Mouse (Mus musculus): ENCODE data around the gene Agr3. TPM values are rescaled to one million over a fixed set of nuclear protein-coding genes. Genes with fewer than 3 reads are reported as not detected.
A peak's percentile ranks its signal among the peaks of the same experiment; 100 is the strongest.

Agr3 gene
- polyA plus RNA-seq, 1 experiment from 2014 or later, result 1.2 TPM

DNA sequence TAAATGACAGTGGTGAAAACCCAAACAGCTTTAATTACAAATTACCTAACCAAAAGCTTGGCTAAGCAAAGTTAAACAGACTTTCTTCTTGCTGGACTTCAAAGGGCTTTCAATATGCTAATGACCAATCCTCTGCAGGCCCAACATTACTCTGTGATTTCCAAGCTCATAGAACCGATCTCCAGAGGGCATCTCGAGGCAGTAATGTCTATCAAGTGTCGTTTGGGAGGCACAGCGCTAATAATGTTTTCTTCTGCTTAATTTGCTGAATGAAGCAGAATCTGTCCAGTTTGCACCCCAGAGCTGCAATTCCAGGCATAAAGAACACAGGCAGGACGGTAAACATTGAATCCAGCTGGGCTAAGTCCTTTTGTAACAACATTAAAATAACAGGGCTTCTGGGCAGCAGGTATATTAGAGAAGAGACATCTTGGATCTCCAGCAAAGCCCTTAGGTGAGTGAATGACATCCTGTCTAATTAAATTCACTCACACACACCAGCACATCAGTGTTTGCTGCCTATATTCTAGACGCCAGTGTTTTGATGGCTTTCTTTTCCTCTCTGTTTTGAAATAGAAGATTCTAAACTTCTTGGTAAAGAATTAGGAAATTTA, 52.3 kb downstream of the Agr3 start:
- Histone ChIP-seq H3K4me1 (replicated peaks; ENCODE audit: control insufficient read depth, insufficient read depth, low read length) (peaks cover 7% of the 10 kb centered on the region), H3K4me3 (ENCODE audit: low read length) (no peak overlapping the region), H3K36me3 (ENCODE audit: control insufficient read depth, insufficient read depth, low read length) (no peaks in the 10 kb centered on the region), H3K27ac (ENCODE audit: low read length) (no peak overlapping the region), H3K9ac (ENCODE audit: low read length) (no peak overlapping the region), H3K27me3 (ENCODE audit: control insufficient read depth, insufficient read depth, low read depth, low read length) (no peaks in the 10 kb centered on the region), H3K9me3 (ENCODE audit: control insufficient read depth, low read length) (no peaks in the 10 kb centered on the region), H3K4me2 (ENCODE audit: low read depth, low read length) (no peak overlapping the region)
- 42% methylated on average over 6 of the region's 6 CpGs for WGBS
- no peak for ATAC-seq (ENCODE audit: low read depth)

GRCm38 (mm10) chr12:35979625-35980024, 54.2 kb downstream of the Agr3 start:
- Histone ChIP-seq H3K27me3 (ENCODE audit: control insufficient read depth, insufficient read depth, low read depth, low read length) (no peaks in the 10 kb centered on the region), H3K36me3 (ENCODE audit: control insufficient read depth, insufficient read depth, low read length) (no peaks in the 10 kb centered on the region), H3K9ac (ENCODE audit: low read length) (no peak overlapping the region), H3K27ac (ENCODE audit: low read length) (no peak overlapping the region), H3K4me3 (ENCODE audit: low read length) (no peak overlapping the region), H3K4me1 (replicated peaks; ENCODE audit: control insufficient read depth, insufficient read depth, low read length) (peaks cover 7% of the 10 kb centered on the region), H3K4me2 (ENCODE audit: low read depth, low read length) (no peak overlapping the region), H3K9me3 (ENCODE audit: control insufficient read depth, low read length) (no peaks in the 10 kb centered on the region)
- WGBS, result 39% methylated on average over 5 of the region's 5 CpGs
- ATAC-seq (ENCODE audit: low read depth), result no peak

GRCm38 (mm10) chr12:35981732-35982360, 56.4 kb downstream of the Agr3 start:
- H3K4me2 ChIP-seq (ENCODE audit: low read depth, low read length), result no peak overlapping the region
- no peaks in the 10 kb centered on the region for H3K27me3 ChIP-seq (ENCODE audit: control insufficient read depth, insufficient read depth, low read depth, low read length)
- no peaks in the 10 kb centered on the region for H3K36me3 ChIP-seq (ENCODE audit: control insufficient read depth, insufficient read depth, low read length)
- H3K27ac ChIP-seq (ENCODE audit: low read length), result peak overlapping the region; percentile 36; the same call in 1 of the 2 replicates
- H3K4me3 ChIP-seq (ENCODE audit: low read length), result no peak overlapping the region
- no peaks in the 10 kb centered on the region for H3K9me3 ChIP-seq (ENCODE audit: control insufficient read depth, low read length)
- 17% methylated on average over 6 of the region's 6 CpGs for WGBS
- H3K4me1 ChIP-seq (replicated peaks; ENCODE audit: control insufficient read depth, insufficient read depth, low read length), result peaks cover 7% of the 10 kb centered on the region
- peak; percentile 94 for ATAC-seq (ENCODE audit: low read depth)
- no peak overlapping the region for H3K9ac ChIP-seq (ENCODE audit: low read length)

- no peaks in the 10 kb centered on the region for H3K27me3 ChIP-seq (ENCODE audit: control insufficient read depth, insufficient read depth, low read depth, low read length)
- H3K36me3 ChIP-seq (ENCODE audit: control insufficient read depth, insufficient read depth, low read length), result no peaks in the 10 kb centered on the region
- H3K27ac ChIP-seq (ENCODE audit: low read length), result no peak overlapping the region
- no peak overlapping the region for H3K4me3 ChIP-seq (ENCODE audit: low read length)
- H3K9ac ChIP-seq (ENCODE audit: low read length), result no peak overlapping the region
- H3K4me2 ChIP-seq (ENCODE audit: low read depth, low read length), result no peak overlapping the region
- WGBS, result 88% methylated on average over 9 of the region's 9 CpGs
- no peak for ATAC-seq (ENCODE audit: low read depth)
- no peaks in the 10 kb centered on the region for H3K9me3 ChIP-seq (ENCODE audit: control insufficient read depth, low read length)
- peaks cover 7% of the 10 kb centered on the region for H3K4me1 ChIP-seq (replicated peaks; ENCODE audit: control insufficient read depth, insufficient read depth, low read length)
Measured at GRCm38 (mm10) chr12:35983472-35983871, 58.1 kb downstream of the Agr3 start.

GRCm38 (mm10) chr12:35984743-35985142, 59.3 kb downstream of the Agr3 start:
- WGBS, result 89% methylated on average over 5 of the region's 5 CpGs
- no peaks in the 10 kb centered on the region for H3K27me3 ChIP-seq (ENCODE audit: control insufficient read depth, insufficient read depth, low read depth, low read length)
- H3K9me3 ChIP-seq (ENCODE audit: control insufficient read depth, low read length), result no peaks in the 10 kb centered on the region
- no peak for ATAC-seq (ENCODE audit: low read depth)
- H3K36me3 ChIP-seq (ENCODE audit: control insufficient read depth, insufficient read depth, low read length), result no peaks in the 10 kb centered on the region
- no peak overlapping the region for H3K4me3 ChIP-seq (ENCODE audit: low read length)
- H3K4me1 ChIP-seq (replicated peaks; ENCODE audit: control insufficient read depth, insufficient read depth, low read length), result peaks cover 7% of the 10 kb centered on the region
- H3K9ac ChIP-seq (ENCODE audit: low read length), result no peak overlapping the region
- H3K27ac ChIP-seq (ENCODE audit: low read length), result no peak overlapping the region
- no peak overlapping the region for H3K4me2 ChIP-seq (ENCODE audit: low read depth, low read length)

- Histone ChIP-seq H3K27me3 (ENCODE audit: control insufficient read depth, insufficient read depth, low read depth, low read length) (no peaks in the 10 kb centered on the region), H3K4me3 (ENCODE audit: low read length) (no peak within 1 kb of the TSS), H3K9me3 (ENCODE audit: control insufficient read depth, low read length) (no peaks in the 10 kb centered on the region), H3K4me1 (replicated peaks; ENCODE audit: control insufficient read depth, insufficient read depth, low read length) (no peaks in the 10 kb centered on the region), H3K36me3 (ENCODE audit: control insufficient read depth, insufficient read depth, low read length) (no peaks in the 10 kb centered on the region), H3K9ac (ENCODE audit: low read length) (no peak within 1 kb of the TSS), H3K27ac (ENCODE audit: low read length) (no peak within 1 kb of the TSS), H3K4me2 (ENCODE audit: low read depth, low read length) (no peak within 1 kb of the TSS)
- no peak for ATAC-seq (ENCODE audit: low read depth)
- 54% methylated on average over 9 of the region's 9 CpGs for WGBS
Measured at GRCm38 (mm10) chr12:35992711-35993110, 67.3 kb downstream of the Agr3 start, which contains the start of gene Agr2. TSS of gene Agr2 (plus strand) at chr12:35992907.

DNA sequence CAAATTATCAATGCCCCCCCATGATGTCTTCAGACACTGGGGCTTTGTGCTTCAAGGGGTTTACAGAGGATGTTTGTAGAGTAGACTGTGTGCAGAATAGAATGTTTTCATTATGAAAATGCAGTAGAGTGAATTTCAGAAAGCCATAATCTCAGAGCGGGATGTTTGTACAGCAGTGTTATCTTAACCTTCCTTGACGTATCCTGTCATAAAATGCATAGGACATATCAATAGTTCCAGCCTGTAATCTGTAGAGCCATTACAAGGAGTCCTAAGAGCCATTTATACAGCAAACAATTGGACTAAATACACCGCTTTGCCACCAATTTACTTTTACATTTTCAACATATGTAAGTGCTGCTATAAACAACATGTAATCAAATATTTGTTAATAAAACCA, 68.2 kb downstream of the Agr3 start:
- H3K4me2 ChIP-seq (ENCODE audit: low read depth, low read length), result no peak overlapping the region
- WGBS, result 47% methylated on average over 3 of the region's 3 CpGs
- H3K9me3 ChIP-seq (ENCODE audit: control insufficient read depth, low read length), result no peaks in the 10 kb centered on the region
- H3K27ac ChIP-seq (ENCODE audit: low read length), result no peak overlapping the region
- H3K9ac ChIP-seq (ENCODE audit: low read length), result no peak overlapping the region
- H3K27me3 ChIP-seq (ENCODE audit: control insufficient read depth, insufficient read depth, low read depth, low read length), result no peaks in the 10 kb centered on the region
- ATAC-seq (ENCODE audit: low read depth), result no peak
- no peak overlapping the region for H3K4me3 ChIP-seq (ENCODE audit: low read length)
- H3K4me1 ChIP-seq (replicated peaks; ENCODE audit: control insufficient read depth, insufficient read depth, low read length), result no peaks in the 10 kb centered on the region
- no peaks in the 10 kb centered on the region for H3K36me3 ChIP-seq (ENCODE audit: control insufficient read depth, insufficient read depth, low read length)

DNA sequence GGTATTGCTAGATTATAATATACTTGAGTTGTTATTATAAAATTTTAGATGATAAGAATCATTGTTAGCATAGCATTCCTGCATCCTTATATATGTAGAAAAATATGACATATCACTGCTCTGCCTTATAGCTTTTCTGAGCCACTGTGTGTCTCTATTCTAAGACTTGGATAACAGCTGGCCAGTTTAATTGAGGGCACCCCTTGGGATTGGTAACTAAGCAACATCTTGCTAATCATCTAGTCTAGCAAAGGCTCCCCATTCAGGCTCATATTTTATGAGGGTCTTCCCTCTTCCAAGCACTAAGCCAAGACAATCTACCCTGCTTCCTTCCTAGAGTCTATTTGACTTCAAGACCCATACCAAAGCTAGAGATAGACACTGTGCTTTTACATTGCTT, 68.7 kb downstream of the Agr3 start:
- Histone ChIP-seq H3K4me3 (ENCODE audit: low read length) (no peak overlapping the region), H3K27me3 (ENCODE audit: control insufficient read depth, insufficient read depth, low read depth, low read length) (no peaks in the 10 kb centered on the region), H3K27ac (ENCODE audit: low read length) (no peak overlapping the region), H3K9me3 (ENCODE audit: control insufficient read depth, low read length) (no peaks in the 10 kb centered on the region), H3K9ac (ENCODE audit: low read length) (no peak overlapping the region), H3K36me3 (ENCODE audit: control insufficient read depth, insufficient read depth, low read length) (no peaks in the 10 kb centered on the region), H3K4me2 (ENCODE audit: low read depth, low read length) (no peak overlapping the region), H3K4me1 (replicated peaks; ENCODE audit: control insufficient read depth, insufficient read depth, low read length) (no peaks in the 10 kb centered on the region)
- no peak for ATAC-seq (ENCODE audit: low read depth)

GRCm38 (mm10) chr12:35995799-35996198, 70.4 kb downstream of the Agr3 start:
- ATAC-seq (ENCODE audit: low read depth), result peak; percentile 57; the same call in 1 of the 2 replicates
- no peaks in the 10 kb centered on the region for H3K27me3 ChIP-seq (ENCODE audit: control insufficient read depth, insufficient read depth, low read depth, low read length)

More at GRCm38 (mm10) chr12:35995799-35996198, 70.4 kb downstream of the Agr3 start:
- H3K4me1 ChIP-seq (replicated peaks; ENCODE audit: control insufficient read depth, insufficient read depth, low read length), result no peaks in the 10 kb centered on the region
- H3K4me3 ChIP-seq (ENCODE audit: low read length), result no peak overlapping the region
- no peak overlapping the region for H3K27ac ChIP-seq (ENCODE audit: low read length)
- H3K36me3 ChIP-seq (ENCODE audit: control insufficient read depth, insufficient read depth, low read length), result no peaks in the 10 kb centered on the region
- H3K9me3 ChIP-seq (ENCODE audit: control insufficient read depth, low read length), result no peaks in the 10 kb centered on the region
- WGBS, result 21% methylated on average over 5 of the region's 5 CpGs
- no peak overlapping the region for H3K4me2 ChIP-seq (ENCODE audit: low read depth, low read length)
- H3K9ac ChIP-seq (ENCODE audit: low read length), result no peak overlapping the region
